Mouse (Mus musculus) myocyte (in vitro differentiated cells): Measurements from ENCODE around the gene Spag9.

Experiments used
- MYOG ChIP-seq, 3 experiments: IDR thresholded peaks; one replicate each; pipeline ENCODE4 v1.6.1; 2011; ENCODE audit warnings: control low read depth in 2 of 3, low read depth in 2 of 3, mild to moderate bottlenecking in 2 of 3; ENCODE audit not compliant: insufficient read length in 2 of 3, control insufficient read depth in 1 of 3, insufficient read depth in 1 of 3
- USF1 ChIP-seq: IDR thresholded peaks from one replicate; pipeline ENCODE4 v1.6.1; 2011; ENCODE audit warnings: low read depth, mild to moderate bottlenecking, control low read depth, moderate library complexity

DNA sequence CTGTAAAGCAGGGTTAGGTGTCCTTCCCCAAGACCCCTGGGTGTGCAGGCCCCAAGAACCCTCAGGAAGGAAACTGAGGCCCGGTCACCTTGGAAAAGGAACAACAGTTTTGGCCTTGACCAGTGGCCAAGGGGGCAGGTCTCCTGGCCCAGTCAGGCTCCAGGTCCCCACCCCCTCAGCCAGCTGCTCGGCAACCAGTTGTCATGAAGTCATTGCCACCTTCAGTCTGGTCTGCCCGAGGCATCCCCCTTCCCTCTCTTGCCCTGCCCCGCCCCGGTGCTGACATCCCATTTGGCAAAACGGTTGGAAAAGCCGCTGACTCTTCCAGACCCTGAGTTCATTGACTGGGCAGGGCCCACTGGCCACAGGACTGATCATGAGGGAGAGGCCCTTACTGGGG, 140.8 kb downstream of the Spag9 start:
- TF ChIP-seq MYOG (IDR thresholded peaks at IDR 0.05; ENCODE audit: control insufficient read depth in 1 of 3, insufficient read depth in 1 of 3, insufficient read length in 2 of 3, low read depth in 2 of 3) (peak; percentile 81 to 98 (median 92)), USF1 (no peak)
